Mouse (Mus musculus) left cerebral cortex, postnatal 4 days (tissue): ENCODE results near the gene Cxcr3. TPM values are rescaled to one million over a fixed set of nuclear protein-coding genes. Genes with fewer than 3 reads are reported as not detected.

Source experiments
- total RNA-seq, 2 experiments: library from RNA; stranded (reverse); gene quantifications; 2 replicates each; pipeline ENCODE4 v1.2.3; 2021

Cxcr3 gene
- total RNA-seq, 2 experiments from 2014 or later, result not detected

Other genes starting within 250 kb of the Cxcr3 start
- 10 to 100 TPM; 51.3 to 55.8 TPM for gene Taf1, start 201.5 kb downstream of the Cxcr3 start, total RNA-seq
- gene Ogt, start 94.2 kb downstream of the Cxcr3 start, total RNA-seq, result 100 to 1,000 TPM; 211 to 228 TPM
- gene Gm4779, start 60.2 kb upstream of the Cxcr3 start, total RNA-seq, result under 1 TPM in 1 of 2 experiments, not detected in 1; 0.28 TPM
- gene 8030474K03Rik, start 60.4 kb upstream of the Cxcr3 start, total RNA-seq, result under 1 TPM in 1 of 2 experiments, not detected in 1; 0.34 TPM
- gene Nhsl2, start 115.1 kb upstream of the Cxcr3 start, total RNA-seq, result 10 to 100 TPM in 1 of 2 experiments, 1 to 10 TPM in 1; 9.8 to 11.3 TPM